Mouse (Mus musculus): ENCODE data around the gene Car10. TPM values are rescaled to one million over a fixed set of nuclear protein-coding genes. Genes with fewer than 3 reads are reported as not detected.

The Car10 gene
- polyA plus RNA-seq, 1 experiment, result not detected

DNA sequence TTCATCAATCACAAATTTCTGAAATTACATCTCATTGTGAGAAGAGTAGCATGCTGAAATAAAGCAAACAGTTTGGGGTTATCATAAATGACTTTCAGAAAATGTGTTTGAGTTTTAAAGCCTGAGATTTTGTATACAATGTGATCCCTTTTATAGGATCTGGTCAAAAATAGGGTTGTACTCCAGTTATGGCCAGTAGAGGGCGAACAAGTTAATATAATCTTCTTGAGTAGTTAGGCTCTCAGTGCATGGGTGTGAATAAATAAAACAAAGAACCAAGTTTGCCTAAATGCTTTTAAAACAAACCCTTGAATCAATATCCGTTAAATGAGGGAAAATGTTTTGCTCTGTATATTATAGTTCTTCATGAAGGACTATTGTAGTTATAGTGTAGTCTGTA is 46.7 kb downstream of the Car10 start:
- 7% methylated on average over 2 of the region's 2 CpGs for WGBS
- DNase-seq (ENCODE audit: low read depth, low spot score), result peak; percentile 31

GRCm38 (mm10) chr11:93154910-93155309 is 57.1 kb downstream of the Car10 start:
- no peak for DNase-seq (ENCODE audit: low read depth, low spot score)
- 39% methylated on average over 3 of the region's 3 CpGs for WGBS

- no peak for DNase-seq (ENCODE audit: low read depth, low spot score)
Measured at GRCm38 (mm10) chr11:93172430-93172829, 74.6 kb downstream of the Car10 start.

DNA sequence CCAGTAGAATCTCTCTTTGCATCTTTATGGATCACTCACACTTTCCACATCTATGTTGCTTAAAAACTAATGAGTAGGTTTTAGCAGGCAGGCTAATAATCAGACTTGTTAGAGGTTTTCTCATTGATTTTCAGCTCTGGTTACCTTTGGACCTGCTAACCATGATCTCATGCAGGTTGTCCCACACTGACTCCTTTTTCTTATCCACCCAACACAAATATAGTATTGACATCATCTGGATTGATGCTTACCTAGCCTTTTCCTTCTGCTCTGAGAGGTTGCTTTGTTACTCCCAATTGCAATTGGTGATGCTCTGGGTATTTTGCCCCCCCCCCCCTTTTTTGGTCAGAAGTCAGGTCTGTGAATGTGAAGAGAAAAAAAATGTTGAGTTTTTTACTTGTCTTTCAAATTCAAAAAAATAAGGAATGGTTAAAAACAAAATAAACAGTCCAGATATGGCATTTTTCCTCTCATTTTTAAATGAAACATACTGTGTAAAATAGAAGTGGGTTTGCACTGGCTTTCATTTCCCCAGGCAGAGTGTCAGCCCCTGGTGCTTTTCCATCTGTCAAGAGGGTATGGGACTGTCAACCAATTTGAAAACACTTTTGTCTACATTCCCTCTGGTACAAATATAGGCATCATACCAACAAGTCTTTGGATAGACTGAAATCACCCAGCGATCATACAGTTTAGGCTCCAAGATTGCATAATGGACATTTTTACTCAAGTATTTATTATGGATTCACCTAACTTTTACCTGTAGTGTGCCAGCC is 75.9 kb downstream of the Car10 start:
- no peak for DNase-seq (ENCODE audit: low read depth, low spot score)
- 84% methylated on average over 1 of the region's 1 CpGs for WGBS

GRCm38 (mm10) chr11:93185477-93185876 is 87.6 kb downstream of the Car10 start:
- 56% methylated on average over 4 of the region's 4 CpGs for WGBS

GRCm38 (mm10) chr11:93186163-93186562 is 88.3 kb downstream of the Car10 start:
- no peak for DNase-seq (ENCODE audit: low read depth, low spot score)
- 76% methylated on average over 2 of the region's 2 CpGs for WGBS

More at GRCm38 (mm10) chr11:93185477-93185876, 87.6 kb downstream of the Car10 start:
- DNase-seq (ENCODE audit: low read depth, low spot score), result no peak

DNA sequence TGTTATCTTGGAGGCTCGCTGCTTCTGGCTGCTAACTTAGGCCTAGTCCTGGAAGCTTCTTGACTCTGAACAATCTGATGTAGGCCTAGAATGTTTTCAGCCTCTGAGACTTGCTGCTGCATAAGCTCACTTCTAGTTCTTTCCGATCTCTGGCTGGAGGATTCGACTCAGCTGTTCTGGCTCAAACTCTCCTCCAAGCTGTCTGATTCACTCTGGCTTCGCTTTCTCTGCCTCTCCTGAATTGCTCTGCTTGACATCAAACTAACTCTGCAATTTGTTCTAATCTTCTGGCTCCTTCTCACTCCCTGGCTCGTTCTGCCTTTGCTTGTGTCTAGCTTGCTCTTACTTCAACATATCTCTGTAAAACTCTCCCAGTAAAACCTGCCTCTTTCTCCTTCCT is 90.8 kb downstream of the Car10 start:
- 76% methylated on average over 5 of the region's 5 CpGs for WGBS
- no peak for DNase-seq (ENCODE audit: low read depth, low spot score)

- no peak for DNase-seq (ENCODE audit: low read depth, low spot score)
- 94% methylated on average over 3 of the region's 3 CpGs for WGBS
Measured at GRCm38 (mm10) chr11:93200046-93200445, 102.2 kb downstream of the Car10 start.

- DNase-seq (ENCODE audit: low read depth, low spot score), result no peak
Measured at GRCm38 (mm10) chr11:93217457-93217856, 119.6 kb downstream of the Car10 start.

GRCm38 (mm10) chr11:93230057-93230456 is 132.2 kb downstream of the Car10 start:
- DNase-seq (ENCODE audit: low read depth, low spot score), result no peak

- 83% methylated on average over 6 of the region's 6 CpGs for WGBS
- no peak for DNase-seq (ENCODE audit: low read depth, low spot score)
Measured at GRCm38 (mm10) chr11:93249771-93250265, 152.0 kb downstream of the Car10 start.

DNA sequence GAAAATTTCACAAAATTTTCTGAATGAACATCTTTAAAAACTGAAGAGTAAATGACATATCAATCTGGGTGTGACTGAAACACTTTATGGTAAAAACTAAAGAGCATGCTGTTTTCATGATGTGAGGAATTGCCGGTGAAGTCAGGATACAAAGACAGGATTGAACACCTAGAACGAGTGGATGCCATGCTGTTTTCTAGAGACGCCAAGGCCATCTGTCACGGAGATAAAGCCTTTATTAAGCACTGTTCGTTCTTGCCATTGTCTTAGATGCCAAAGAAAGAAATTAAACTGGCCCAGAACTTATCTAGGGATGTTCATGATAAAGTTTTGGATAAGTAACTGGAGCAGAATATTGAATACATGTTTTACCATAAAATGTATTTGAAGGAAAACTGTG is 153.9 kb downstream of the Car10 start:
- WGBS, result 70% methylated on average over 5 of the region's 5 CpGs
- DNase-seq (ENCODE audit: low read depth, low spot score), result no peak

GRCm38 (mm10) chr11:93263979-93264378 is 166.2 kb downstream of the Car10 start:
- WGBS, result 19% methylated on average over 3 of the region's 3 CpGs
- DNase-seq (ENCODE audit: low read depth, low spot score), result no peak

GRCm38 (mm10) chr11:93272016-93272415 is 174.2 kb downstream of the Car10 start:
- DNase-seq (ENCODE audit: low read depth, low spot score), result no peak
- WGBS, result 79% methylated on average over 6 of the region's 6 CpGs

DNA sequence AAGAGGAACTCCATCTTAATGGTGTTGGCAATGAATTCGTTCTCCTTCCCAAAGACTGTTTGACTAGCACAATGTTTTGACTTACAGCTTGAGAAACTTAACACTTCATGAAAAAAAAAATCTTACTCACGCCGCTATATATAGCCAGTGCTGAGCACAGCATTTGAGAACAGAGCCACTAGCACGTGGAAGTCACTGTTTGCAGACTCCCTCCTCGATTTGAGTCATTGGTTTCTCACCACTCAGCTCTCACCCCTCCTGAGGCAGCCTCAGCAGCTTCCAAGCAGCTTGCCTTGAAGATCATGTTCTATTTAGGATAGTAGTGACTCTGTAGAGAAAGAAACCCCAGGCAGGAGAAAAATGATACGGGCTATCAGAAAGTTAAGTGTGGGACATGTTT is 176.1 kb downstream of the Car10 start:
- 49% methylated on average over 6 of the region's 6 CpGs for WGBS
- DNase-seq (ENCODE audit: low read depth, low spot score), result no peak

DNA sequence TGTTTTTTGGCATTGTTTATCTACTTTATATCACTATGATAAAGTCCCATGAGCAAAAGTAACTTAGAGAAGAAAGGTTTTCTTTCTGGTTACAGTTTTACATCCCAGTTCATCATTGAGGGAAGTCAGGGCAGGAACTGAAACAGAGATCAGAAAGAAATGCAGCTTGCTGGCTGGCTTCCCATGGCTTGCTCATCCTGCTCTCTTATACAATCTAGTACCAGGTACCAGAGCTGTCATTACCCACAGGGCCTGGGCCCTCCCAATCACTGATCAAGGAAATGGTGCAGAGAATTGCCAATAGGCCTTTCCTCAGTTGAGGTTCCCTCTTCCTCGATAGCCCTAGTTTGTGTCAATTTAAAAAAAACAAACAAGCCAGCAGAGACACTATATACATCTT is 195.8 kb downstream of the Car10 start:
- WGBS, result 72% methylated on average over 1 of the region's 1 CpGs

GRCm38 (mm10) chr11:93309981-93310380 is 212.2 kb downstream of the Car10 start:
- DNase-seq (ENCODE audit: low read depth, low spot score), result no peak
- 53% methylated on average over 1 of the region's 1 CpGs for WGBS

More for the DNA sequence above, 195.8 kb downstream of the Car10 start:
- no peak for DNase-seq (ENCODE audit: low read depth, low spot score)

DNA sequence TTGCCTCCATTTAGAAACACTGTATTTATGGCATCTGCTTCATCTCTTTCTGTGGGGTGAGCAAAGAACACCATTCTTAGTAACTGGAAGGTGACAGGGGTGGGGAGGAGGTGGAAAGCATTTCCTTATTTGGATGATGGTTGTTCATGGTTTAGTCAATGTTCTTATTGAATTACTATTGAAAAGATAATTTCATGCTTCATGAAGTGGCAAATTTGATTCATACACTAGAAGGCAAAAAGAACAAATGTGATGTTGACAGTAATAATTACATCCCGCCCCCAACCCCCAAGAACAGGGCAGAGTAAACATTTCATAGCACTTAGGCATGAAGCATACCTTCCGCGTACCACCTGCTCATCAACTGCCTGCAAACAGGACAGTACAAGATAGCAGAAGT is 239.9 kb downstream of the Car10 start:
- DNase-seq (ENCODE audit: low read depth, low spot score), result no peak
- 69% methylated on average over 3 of the region's 3 CpGs for WGBS

- no peak for DNase-seq (ENCODE audit: low read depth, low spot score)
- WGBS, result 83% methylated on average over 3 of the region's 3 CpGs
Measured at GRCm38 (mm10) chr11:93343961-93344360, 246.1 kb downstream of the Car10 start.

- WGBS, result 68% methylated on average over 3 of the region's 3 CpGs
- no peak for DNase-seq (ENCODE audit: low read depth, low spot score)
Measured at GRCm38 (mm10) chr11:93344869-93345268, 247.0 kb downstream of the Car10 start.

GRCm38 (mm10) chr11:93361576-93361975 is 263.7 kb downstream of the Car10 start:
- 79% methylated on average over 2 of the region's 2 CpGs for WGBS
- no peak for DNase-seq (ENCODE audit: low read depth, low spot score)

GRCm38 (mm10) chr11:93364171-93364570 is 266.3 kb downstream of the Car10 start:
- DNase-seq (ENCODE audit: low read depth, low spot score), result no peak

Measured in large intestine, adult 2 months (tissue).